Mouse (Mus musculus) liver, adult 2 months (tissue): Measurements from ENCODE around the gene Cdk5rap1.
A peak's percentile ranks its signal among the peaks of the same experiment; 100 is the strongest.

Experiments
- CTCF ChIP-seq: fragments of 200-500 bp; IDR thresholded peaks from 2 replicates; pipeline ENCODE4 v1.5.1; 2011; ENCODE audit warnings: low read depth, low read length, control low read depth
- POLR2A ChIP-seq: fragments of 200-500 bp; IDR thresholded peaks from 2 replicates; pipeline ENCODE4 v1.6.1; 2011; ENCODE audit warnings: low read length, control low read depth; ENCODE audit not compliant: insufficient read depth; ENCODE audit errors: extremely low read depth

GRCm38 (mm10) chr2:154412018-154412666 lies 39.3 kb upstream of the Cdk5rap1 start:
- TF ChIP-seq CTCF (peak; percentile 34), POLR2A (no peak)
